In the genomic region with DNA sequence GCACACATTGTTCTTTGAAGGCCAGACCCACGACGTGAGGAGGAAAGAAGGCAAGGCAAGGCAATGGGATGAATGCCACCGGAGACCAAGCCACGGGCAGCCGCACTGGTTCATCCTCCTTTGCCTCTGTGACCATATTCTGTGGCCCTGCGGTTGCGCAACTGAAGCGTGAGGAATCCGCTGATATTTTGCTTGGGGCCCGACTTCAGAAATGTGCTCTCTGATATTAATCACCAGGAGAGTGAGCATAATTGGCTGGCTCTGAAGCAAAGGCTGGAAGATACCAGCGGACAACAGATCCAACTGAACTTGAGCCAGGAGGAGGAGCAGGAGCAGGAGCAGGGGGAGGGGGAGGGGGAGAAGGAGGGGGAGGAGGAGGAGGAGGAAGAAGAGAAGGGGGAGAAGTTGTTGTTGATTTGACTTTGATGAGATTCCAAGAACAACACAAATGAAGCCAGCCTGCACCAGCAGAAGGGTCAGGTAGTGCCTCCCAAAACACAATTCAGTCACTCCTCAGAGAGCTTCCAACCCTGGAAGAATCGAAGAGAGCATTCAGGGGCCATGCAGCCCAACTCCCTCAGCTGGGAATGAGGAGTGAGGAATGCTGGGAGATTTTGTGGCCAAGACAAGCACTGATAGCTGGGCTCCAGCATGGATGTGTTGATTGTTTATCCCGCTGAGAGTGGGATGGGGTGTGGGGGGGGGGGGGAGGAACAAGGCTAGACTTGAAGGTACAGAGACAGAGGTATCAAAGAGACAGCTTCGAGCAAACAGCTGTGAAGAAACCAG, we compare ENCODE assay signal across 8 mouse cellular contexts. TPM values are rescaled to one million over a fixed set of nuclear protein-coding genes. Genes with fewer than 3 reads are reported as not detected.
DNase-seq lines count a peak whose midpoint lies in the region.

No protein-coding gene starts in this region.

- peak; percentile 49 to 57 for DNase-seq in cerebellum, adult 18-20 months
- DNase-seq in cerebellum, adult 11 months: no peak
- peak; percentile 59 for DNase-seq in urinary bladder, postnatal 14 days (ENCODE audit: low spot score)
- DNase-seq in urinary bladder, adult 2 months (ENCODE audit: low spot score): no peak
- peak; percentile 33 to 43 for DNase-seq in heart, postnatal 14 days
- peak; percentile 60 for DNase-seq in ovary, postnatal 36 days (ENCODE audit: low spot score)
- DNase-seq in frontal cortex, postnatal 14 days (ENCODE audit: low spot score in 2 of 2): no peak
- DNase-seq in left cerebral cortex, postnatal 36 days (ENCODE audit: low spot score in 2 of 2): no peak

- intact Hi-C loops in heart, postnatal 14 days (cut with DNase I): loop anchor here (10.0 kb wide), 1 partner anchor 118 kb away; the partner anchor contains the start of gene Ankrd12
- intact Hi-C loops in left cerebral cortex, postnatal 36 days (cut with DNase I): loop anchor here (10.0 kb wide), 1 partner anchor 148 kb away; the partner anchor contains the start of gene Ndufv2

RNA-seq across cellular contexts. Expression of gene Twsg1, which starts 6.2 kb away (rescaled TPM):
- polyA plus RNA-seq in urinary bladder, adult 2 months (2012; rRNA removed): 86.6 and 99.4 TPM in 2 replicates
- total RNA-seq in heart, postnatal 14 days (2021): 10 to 100 TPM; 68.2 to 69.8 TPM
- total RNA-seq in left cerebral cortex, postnatal 36 days (2021): 10 to 100 TPM; 23.4 to 24.5 TPM

Comparison
In these comparisons a context has a peak if more than half of its experiments do, and no peak if none do; other contexts are left out.
1. DNase-seq: peak in cerebellum, adult 18-20 months (2 of 2), urinary bladder, postnatal 14 days (single experiment), heart, postnatal 14 days (2 of 2) and ovary, postnatal 36 days (single experiment); none in cerebellum, adult 11 months (single experiment), urinary bladder, adult 2 months (single experiment), frontal cortex, postnatal 14 days (0 of 2) and left cerebral cortex, postnatal 36 days (0 of 2).